Comparison of ENCODE assay signal across 10 mouse cellular contexts in genomic region chr13:21454133-21454532, GRCm38 (mm10). TPM values are rescaled to one million over a fixed set of nuclear protein-coding genes. Genes with fewer than 3 reads are reported as not detected.
DNase-seq lines count a peak whose midpoint lies in the region; ATAC-seq and TF ChIP-seq lines count a peak whose summit lies in the region.
"Had no signal": no experiment of that assay in that cellular context is flagged by ENCODE, and none has a peak within 500 bp of the region (broad histone marks: within the 10 kb centered on the region; RNA-seq: fewer than 3 reads in every experiment).

No protein-coding gene starts in this region.

- no peak for DNase-seq in heart, embryonic 10.5 days (ENCODE audit: low spot score)
- DNase-seq in heart, postnatal 4 days: no peak
- no peak for DNase-seq in left cerebral cortex, adult 2 months (ENCODE audit: extremely low spot score in 1 of 2, low spot score in 2 of 2)
- no peak for DNase-seq in left cerebral cortex, adult 11 months (ENCODE audit: low spot score)
- no peak for DNase-seq in ovary, adult 18-20 months (ENCODE audit: low spot score)
- DNase-seq in testis, postnatal 14 days (ENCODE audit: low spot score): no peak

- H3K36me3 ChIP-seq in heart, embryonic 10.5 days: 0 out of 2 replicates have a peak, but pooled peaks cover 8% of the 10 kb centered on the region
- H3K36me3 ChIP-seq in intestine, embryonic 15.5 days: no peaks in the 10 kb centered on the region
- 0 out of 2 replicates have a peak, but pooled peaks cover under 1% of the 10 kb centered on the region for H3K36me3 ChIP-seq in neural tube, embryonic 14.5 days (ENCODE audit: control insufficient read depth, insufficient read depth, low read length)

- no peak overlapping the region for H3K9ac ChIP-seq in intestine, embryonic 15.5 days
- H3K9ac ChIP-seq in neural tube, embryonic 14.5 days (replicated peaks; ENCODE audit: low read depth, low read length): no peak overlapping the region

- H3K27ac ChIP-seq in heart, embryonic 10.5 days: peak overlapping the region; percentile 92; the same call in 1 of the 2 replicates
- H3K27ac ChIP-seq in left cerebral cortex, adult 2 months: no peak overlapping the region
- no peak overlapping the region for H3K27ac ChIP-seq in intestine, embryonic 15.5 days
- no peak overlapping the region for H3K27ac ChIP-seq in neural tube, embryonic 14.5 days (ENCODE audit: low read depth, low read length)

- H3K4me2 ChIP-seq in intestine, embryonic 15.5 days (replicated peaks): peak overlapping the region; percentile 68
- H3K4me2 ChIP-seq in neural tube, embryonic 14.5 days (ENCODE audit: low read depth, low read length): peak overlapping the region; percentile 72; the same call in 1 of the 2 replicates

- H3K4me1 ChIP-seq in heart, embryonic 10.5 days: peaks cover 16% of the 10 kb centered on the region
- H3K4me1 ChIP-seq in intestine, embryonic 15.5 days (replicated peaks): peaks cover 12% of the 10 kb centered on the region; the same call in 1 of the 2 replicates
- H3K4me1 ChIP-seq in neural tube, embryonic 14.5 days (ENCODE audit: control insufficient read depth, insufficient read depth, low read length): peaks cover 9% of the 10 kb centered on the region; the same call in 1 of the 2 replicates

- peak overlapping the region; percentile 83 for H3K4me3 ChIP-seq in heart, embryonic 10.5 days
- peak overlapping the region; percentile 70; the same call in 1 of the 2 replicates for H3K4me3 ChIP-seq in left cerebral cortex, adult 2 months
- no peak overlapping the region for H3K4me3 ChIP-seq in intestine, embryonic 15.5 days (replicated peaks)
- no peak overlapping the region for H3K4me3 ChIP-seq in neural tube, embryonic 14.5 days (ENCODE audit: low read depth, low read length)

- 36% methylated on average over 3 of the region's 3 CpGs for WGBS in heart, embryonic 10.5 days
- WGBS in intestine, embryonic 15.5 days: 44% methylated on average over 3 of the region's 3 CpGs
- 96% methylated on average over 3 of the region's 3 CpGs for WGBS in neural tube, embryonic 14.5 days

- no peaks in the 10 kb centered on the region for H3K27me3 ChIP-seq in heart, embryonic 10.5 days (ENCODE audit: insufficient read depth, poor library complexity, severe bottlenecking)
- no peaks in the 10 kb centered on the region for H3K27me3 ChIP-seq in intestine, embryonic 15.5 days (replicated peaks)
- no peaks in the 10 kb centered on the region for H3K27me3 ChIP-seq in neural tube, embryonic 14.5 days (ENCODE audit: control insufficient read depth, insufficient read depth, low read length)

- TF ChIP-seq CTCF in left cerebral cortex, adult 2 months (IDR thresholded peaks at IDR 0.05): no peak

- H3K9me3 ChIP-seq in heart, embryonic 10.5 days: no peaks in the 10 kb centered on the region
- no peaks in the 10 kb centered on the region for H3K9me3 ChIP-seq in intestine, embryonic 15.5 days
- H3K9me3 ChIP-seq in neural tube, embryonic 14.5 days (ENCODE audit: control insufficient read depth, low read length): no peaks in the 10 kb centered on the region
- H3K9me3 ChIP-seq: limb, embryonic 13.5 days had no signal

- intact Hi-C loops in left cerebral cortex, adult 2 months (cut with DNase I): no loop called here

- ATAC-seq in intestine, embryonic 15.5 days: peak; percentile 64
- ATAC-seq in neural tube, embryonic 14.5 days (ENCODE audit: low read depth): no peak

RNA-seq across cellular contexts. Expression of gene Zscan26, which starts 0.6 kb away (rescaled TPM):
- polyA plus RNA-seq in heart, embryonic 10.5 days (2016; fragmentation: Nextera tagmentation; extraction: Ambion mirVana): 22.7 and 27.5 TPM in 2 replicates
- 10 to 100 TPM; 17.7 to 19.1 TPM for total RNA-seq in heart, postnatal 4 days (2021)
- 10 to 100 TPM; 56.7 to 57.3 TPM for total RNA-seq in left cerebral cortex, adult 2 months (2021)
- polyA plus RNA-seq in intestine, embryonic 15.5 days (2015; fragmentation: Nextera tagmentation; extraction: Ambion mirVana): 26.5 and 27.2 TPM in 2 replicates
- 23.0 and 25.3 TPM in 2 replicates for polyA plus RNA-seq in neural tube, embryonic 14.5 days (2014; fragmentation: Nextera tagmentation; extraction: Ambion mirVana)

RNA-seq across cellular contexts. Expression of gene Pgbd1, which starts 13.3 kb away (rescaled TPM):
- polyA plus RNA-seq in heart, embryonic 10.5 days (2016; fragmentation: Nextera tagmentation; extraction: Ambion mirVana): 2.5 and 2.9 TPM in 2 replicates
- total RNA-seq in heart, postnatal 4 days (2021): under 1 TPM; 0.61 to 0.71 TPM
- total RNA-seq in left cerebral cortex, adult 2 months (2021): 1 to 10 TPM; 1.3 to 1.7 TPM
- 2.2 and 2.3 TPM in 2 replicates for polyA plus RNA-seq in intestine, embryonic 15.5 days (2015; fragmentation: Nextera tagmentation; extraction: Ambion mirVana)
- 4.1 and 4.6 TPM in 2 replicates for polyA plus RNA-seq in neural tube, embryonic 14.5 days (2014; fragmentation: Nextera tagmentation; extraction: Ambion mirVana)

RNA-seq across cellular contexts. Expression of gene Nkapl, which starts 14.2 kb away (rescaled TPM):
- polyA plus RNA-seq in heart, embryonic 10.5 days (2016; fragmentation: Nextera tagmentation; extraction: Ambion mirVana): 2.0 and 2.4 TPM in 2 replicates
- total RNA-seq in heart, postnatal 4 days (2021): under 1 TPM; 0.47 to 0.91 TPM
- under 1 TPM; 0.40 to 0.77 TPM for total RNA-seq in left cerebral cortex, adult 2 months (2021)
- 2.2 and 2.9 TPM in 2 replicates for polyA plus RNA-seq in intestine, embryonic 15.5 days (2015; fragmentation: Nextera tagmentation; extraction: Ambion mirVana)
- polyA plus RNA-seq in neural tube, embryonic 14.5 days (2014; fragmentation: Nextera tagmentation; extraction: Ambion mirVana): 3.0 and 3.9 TPM in 2 replicates

RNA-seq across cellular contexts. Expression of gene Zkscan4, which starts 24.6 kb away (rescaled TPM):
- 2.0 and 2.1 TPM in 2 replicates for polyA plus RNA-seq in heart, embryonic 10.5 days (2016; fragmentation: Nextera tagmentation; extraction: Ambion mirVana)
- 1 to 10 TPM; 1.1 to 1.4 TPM for total RNA-seq in heart, postnatal 4 days (2021)
- 1 to 10 TPM; 4.4 to 6.8 TPM for total RNA-seq in left cerebral cortex, adult 2 months (2021)
- polyA plus RNA-seq in intestine, embryonic 15.5 days (2015; fragmentation: Nextera tagmentation; extraction: Ambion mirVana): 2.6 and 2.8 TPM in 2 replicates
- polyA plus RNA-seq in neural tube, embryonic 14.5 days (2014; fragmentation: Nextera tagmentation; extraction: Ambion mirVana): 10.5 and 11.3 TPM in 2 replicates

RNA-seq across cellular contexts. Expression of gene Gm10065, which starts 25.1 kb away (rescaled TPM):
- not detected in 2 replicates for polyA plus RNA-seq in heart, embryonic 10.5 days (2016; fragmentation: Nextera tagmentation; extraction: Ambion mirVana)
- total RNA-seq in heart, postnatal 4 days (2021): not detected
- not detected for total RNA-seq in left cerebral cortex, adult 2 months (2021)
- polyA plus RNA-seq in intestine, embryonic 15.5 days (2015; fragmentation: Nextera tagmentation; extraction: Ambion mirVana): not detected in 2 replicates
- not detected in 2 replicates for polyA plus RNA-seq in neural tube, embryonic 14.5 days (2014; fragmentation: Nextera tagmentation; extraction: Ambion mirVana)
- polyA plus RNA-seq: limb, embryonic 13.5 days; small intestine, adult 2 months had no signal

Comparison
In these comparisons a context has a peak if more than half of its experiments do, and no peak if none do; other contexts are left out.
1. H3K4me3 ChIP-seq: peak in heart, embryonic 10.5 days (single experiment) and left cerebral cortex, adult 2 months (single experiment); none in intestine, embryonic 15.5 days (single experiment) and neural tube, embryonic 14.5 days (single experiment).